Mouse (Mus musculus) adrenal gland, adult 8-10 months (tissue): ENCODE measurements around the gene Acsf2. TPM values are rescaled to one million over a fixed set of nuclear protein-coding genes. Genes with fewer than 3 reads are reported as not detected.
A peak's percentile ranks its signal among the peaks of the same experiment; 100 is the strongest.

Experiments
- DNase-seq: peaks from one replicate; pipeline ENCODE4 v3.0.0; 2022
- total RNA-seq, 4 experiments: library from RNA; stranded (reverse); gene quantifications; 2 replicates each; pipeline ENCODE4 v1.2.4; 2022

Acsf2 gene
- total RNA-seq, 4 experiments from 2014 or later = 191 to 242 (median 213) TPM

- no peak for DNase-seq
These were observed 3.1 kb downstream of the Acsf2 start for GRCm38 (mm10) chr11:94598437-94599120.

DNA sequence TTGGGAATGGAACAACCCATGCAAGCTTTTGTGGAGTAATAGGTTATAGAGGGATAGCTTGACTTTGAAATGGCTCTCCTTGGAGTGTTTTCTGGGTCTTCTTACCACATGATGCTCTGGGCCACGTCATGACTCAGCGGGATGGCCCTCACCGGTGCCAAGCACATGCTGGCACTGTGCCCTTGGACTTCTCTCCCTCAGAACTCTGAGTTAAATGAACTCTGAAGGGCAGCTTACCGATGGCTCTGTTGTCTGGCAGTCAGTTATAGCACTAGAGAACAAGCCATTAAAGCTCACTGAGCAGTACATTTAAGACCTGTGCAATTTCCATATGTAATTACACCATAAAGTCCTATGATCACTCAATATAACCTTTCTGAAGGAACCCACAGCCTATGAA lies 4.4 kb downstream of the Acsf2 start:
- peak; percentile 93 for DNase-seq

GRCm38 (mm10) chr11:94596311-94596852 lies 5.3 kb downstream of the Acsf2 start:
- DNase-seq = no peak

GRCm38 (mm10) chr11:94587511-94587910 lies 14.2 kb downstream of the Acsf2 start:
- DNase-seq = no peak

DNA sequence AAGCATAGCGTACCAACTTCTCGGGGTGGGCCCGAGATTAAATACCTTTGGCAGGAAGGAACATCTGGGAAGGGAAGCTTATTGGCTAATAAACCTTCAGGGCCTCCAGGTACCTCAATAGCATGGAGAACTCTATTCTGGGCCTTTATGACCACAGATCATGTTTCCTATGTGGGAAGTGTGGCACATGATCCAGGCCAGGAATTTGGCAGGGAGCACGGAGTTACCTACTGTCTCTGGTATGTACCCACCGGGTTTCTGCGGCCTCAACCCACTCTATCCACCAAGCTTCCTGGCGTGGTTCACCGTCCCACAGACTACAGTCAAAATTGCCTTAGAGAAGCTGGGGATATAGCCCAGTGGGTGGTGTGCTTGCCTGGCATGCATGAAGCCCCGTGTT lies 16.6 kb downstream of the Acsf2 start:
- no peak for DNase-seq

GRCm38 (mm10) chr11:94580111-94580740 lies 21.4 kb downstream of the Acsf2 start:
- no peak for DNase-seq

GRCm38 (mm10) chr11:94576361-94576760 lies 25.3 kb downstream of the Acsf2 start:
- no peak for DNase-seq

DNA sequence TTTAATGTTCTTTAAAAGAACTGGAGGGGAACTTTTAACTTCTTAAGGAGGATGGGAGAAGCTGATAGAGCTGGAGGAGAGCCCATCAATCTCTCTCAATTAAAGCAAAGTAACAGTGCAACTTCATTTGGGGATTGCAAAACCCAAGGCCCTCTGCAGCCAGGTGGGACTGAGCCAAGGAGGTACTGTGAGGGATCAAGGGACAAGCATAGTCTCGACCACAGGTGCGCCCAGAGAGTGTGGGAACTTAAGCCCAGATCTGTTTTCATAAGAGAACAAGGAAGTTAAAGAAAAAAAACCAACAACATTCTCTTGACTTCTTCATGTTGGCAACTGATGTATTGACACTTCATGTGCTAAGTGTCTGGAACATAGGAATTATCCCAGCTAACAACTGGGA lies 26.6 kb downstream of the Acsf2 start:
- no peak for DNase-seq

GRCm38 (mm10) chr11:94574560-94574959 lies 27.1 kb downstream of the Acsf2 start:
- no peak for DNase-seq

DNA sequence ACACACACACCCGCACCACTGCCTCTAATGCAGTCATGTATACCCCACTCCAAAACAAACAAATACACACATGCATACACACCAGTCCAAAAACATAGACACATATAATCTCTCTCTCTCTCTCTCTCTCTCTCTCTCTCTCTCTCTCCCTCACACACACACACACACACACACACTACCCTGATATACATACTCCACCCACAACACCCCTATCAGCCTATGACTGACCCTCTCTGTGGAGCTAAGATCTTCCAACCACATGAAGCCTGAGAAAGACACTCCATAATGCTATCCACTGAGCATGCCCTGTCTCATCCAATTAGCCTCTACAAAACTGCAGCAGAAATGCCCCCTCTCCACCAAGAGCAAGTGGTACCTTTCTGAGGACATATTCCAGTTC lies 29.8 kb downstream of the Acsf2 start:
- DNase-seq = no peak

GRCm38 (mm10) chr11:94570612-94571011 lies 31.1 kb downstream of the Acsf2 start:
- peak; percentile 45 for DNase-seq

DNA sequence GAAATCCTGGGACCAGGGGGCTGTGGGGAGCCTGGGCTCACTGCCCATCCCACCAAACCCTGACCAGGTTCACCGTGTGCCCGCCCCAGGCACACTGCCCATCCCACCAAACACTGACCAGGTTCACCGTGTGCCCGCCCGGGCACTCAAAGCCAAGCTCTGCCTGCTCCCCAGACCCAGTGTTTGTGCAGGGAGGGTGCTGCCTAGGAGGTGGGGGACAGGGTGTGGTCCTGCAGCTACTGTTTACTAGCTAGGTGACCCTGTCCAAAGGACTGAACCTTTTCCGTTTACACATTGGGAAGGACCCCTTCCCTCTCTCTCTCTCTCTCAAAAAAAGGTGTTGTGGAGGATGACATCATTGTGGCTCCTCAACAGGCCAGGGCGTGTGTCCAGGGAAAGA lies 34.3 kb downstream of the Acsf2 start:
- no peak for DNase-seq

- no peak for DNase-seq
These were observed 35.1 kb downstream of the Acsf2 start for GRCm38 (mm10) chr11:94566534-94566933.

DNA sequence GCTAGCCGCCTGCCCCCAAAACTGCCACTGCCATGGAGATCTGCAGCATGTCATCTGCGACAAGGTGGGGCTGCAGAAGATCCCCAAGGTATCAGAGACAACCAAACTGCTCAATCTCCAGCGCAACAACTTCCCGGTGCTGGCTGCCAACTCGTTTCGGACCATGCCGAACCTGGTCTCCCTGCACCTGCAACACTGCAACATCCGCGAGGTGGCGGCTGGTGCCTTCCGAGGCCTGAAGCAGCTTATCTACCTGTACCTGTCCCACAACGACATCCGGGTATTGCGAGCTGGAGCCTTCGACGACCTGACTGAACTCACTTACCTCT lies 36.6 kb downstream of the Acsf2 start:
- DNase-seq = no peak

GRCm38 (mm10) chr11:94564437-94565150 lies 37.1 kb downstream of the Acsf2 start, which contains the start of gene Chad:
Chad (plus strand) TSS chr11:94565047.
- DNase-seq = no peak

DNA sequence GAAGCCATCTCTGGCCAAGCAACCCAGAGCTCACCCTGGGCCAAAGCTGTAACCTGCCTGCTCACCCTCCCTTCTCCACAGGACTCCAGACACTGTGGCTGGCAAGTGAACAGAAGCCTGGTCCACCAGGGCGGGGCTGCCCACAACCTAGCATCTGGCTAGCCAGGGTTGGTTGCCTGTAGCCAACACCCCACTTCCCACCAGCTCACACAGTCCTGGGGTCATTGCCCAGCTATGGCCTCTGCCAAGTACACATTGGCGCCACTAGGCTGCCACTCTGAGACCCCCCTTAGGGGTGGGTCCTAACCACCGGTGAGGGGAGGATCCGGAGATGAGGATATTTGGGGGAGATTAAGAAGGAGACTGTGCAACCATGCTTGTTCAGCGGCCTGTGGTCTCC lies 37.9 kb downstream of the Acsf2 start:
- no peak for DNase-seq

- DNase-seq = no peak
These were observed 38.3 kb downstream of the Acsf2 start for GRCm38 (mm10) chr11:94563383-94563782.

DNA sequence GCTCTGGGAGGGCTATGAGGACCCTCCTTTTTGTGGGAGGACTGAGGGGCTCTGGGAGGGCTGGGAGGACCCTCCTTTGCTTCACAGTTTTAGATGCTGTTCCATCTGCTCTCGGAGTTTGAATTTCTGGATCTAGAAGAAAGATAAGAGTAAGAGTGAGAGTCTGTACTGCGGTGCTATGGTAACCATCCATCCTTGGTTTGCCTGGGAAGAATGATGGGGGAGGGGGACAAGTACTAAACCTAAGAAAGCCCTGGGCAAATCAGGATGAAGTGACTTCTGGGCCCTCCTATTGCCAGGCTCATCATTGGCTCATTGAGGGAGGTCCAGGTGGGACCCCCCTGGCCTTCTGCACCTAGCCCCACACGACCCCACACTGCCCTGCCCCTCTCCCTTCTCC lies 43.4 kb downstream of the Acsf2 start:
- no peak for DNase-seq

DNA sequence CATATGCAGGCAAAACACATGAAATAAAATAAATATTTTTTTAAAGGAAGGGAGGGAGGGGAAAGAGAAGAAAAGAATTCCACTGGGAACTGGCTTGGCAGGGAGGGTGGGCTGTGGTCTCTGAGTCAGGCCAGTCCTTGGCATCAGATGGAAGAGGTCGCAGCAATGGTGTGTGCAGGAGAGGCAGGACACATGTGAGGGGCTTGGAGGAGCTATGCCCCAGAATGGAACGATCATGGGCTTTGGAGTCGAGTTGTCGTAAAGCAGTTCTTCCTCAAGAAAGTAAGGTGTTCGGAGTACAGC lies 51.3 kb downstream of the Acsf2 start:
- DNase-seq = no peak

GRCm38 (mm10) chr11:94549691-94550441 lies 51.8 kb downstream of the Acsf2 start:
- DNase-seq = no peak

DNA sequence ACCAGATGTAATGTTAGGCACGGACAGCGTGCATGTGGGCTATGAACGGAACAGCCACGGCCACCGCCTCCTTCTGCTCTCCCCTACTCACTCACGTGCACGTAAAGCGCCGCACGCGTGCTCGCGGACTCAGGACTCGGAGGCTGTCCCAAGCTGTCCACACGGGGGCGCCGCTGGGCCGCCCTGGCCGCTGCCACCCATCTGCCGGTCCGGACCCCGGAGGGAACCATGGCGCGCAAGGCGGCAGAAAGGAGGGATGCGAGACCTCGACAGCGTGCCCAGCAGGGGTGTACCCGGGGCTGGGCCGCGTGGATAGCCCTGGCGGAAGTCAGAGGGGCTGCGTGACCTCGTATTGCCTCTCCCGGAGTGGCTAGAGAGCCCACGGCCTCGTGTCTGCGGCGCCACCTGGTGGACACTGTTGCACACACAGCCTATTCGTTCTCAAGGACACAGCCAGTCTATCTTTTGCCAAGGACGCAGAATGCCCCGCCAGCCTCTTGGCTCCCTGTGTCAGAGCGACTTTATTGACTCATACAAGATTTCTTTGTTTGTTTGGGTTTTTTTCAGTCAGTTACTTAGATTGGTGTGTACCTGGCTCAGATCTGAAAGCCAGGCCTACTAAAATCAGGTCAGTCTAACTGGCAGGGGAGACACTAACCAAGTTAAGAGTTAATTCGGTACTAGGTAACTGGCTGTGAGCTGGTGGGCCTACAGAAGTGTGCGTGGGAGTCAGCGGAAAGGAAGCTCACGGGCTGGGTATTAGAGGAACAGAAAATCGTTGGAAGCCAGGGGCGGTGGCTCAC lies 52.6 kb downstream of the Acsf2 start, which contains the start of gene Rsad1:
Rsad1 (minus strand) TSS at position 368 of the 803 bp plus-strand sequence.
- peak; percentile 93 for DNase-seq
